Mouse (Mus musculus) thymus, adult 2 months (tissue): Measurements from ENCODE around the gene Mul1.

Experiments used
- CTCF ChIP-seq: fragments of 200-500 bp; IDR thresholded peaks from 2 replicates; pipeline ENCODE4 v1.5.1; 2012; ENCODE audit warnings: mild to moderate bottlenecking, control low read depth, low read length, moderate library complexity, borderline replicate concordance; ENCODE audit not compliant: control insufficient read depth, poor library complexity, insufficient read depth; ENCODE audit errors: extremely low read depth
- POLR2A ChIP-seq: fragments of 200-500 bp; IDR thresholded peaks from 2 replicates; pipeline ENCODE4 v1.6.1; 2012; ENCODE audit warnings: mild to moderate bottlenecking, low read length, control low read depth, moderate library complexity; ENCODE audit not compliant: control insufficient read depth, poor library complexity, insufficient read depth; ENCODE audit errors: extremely low read depth

DNA sequence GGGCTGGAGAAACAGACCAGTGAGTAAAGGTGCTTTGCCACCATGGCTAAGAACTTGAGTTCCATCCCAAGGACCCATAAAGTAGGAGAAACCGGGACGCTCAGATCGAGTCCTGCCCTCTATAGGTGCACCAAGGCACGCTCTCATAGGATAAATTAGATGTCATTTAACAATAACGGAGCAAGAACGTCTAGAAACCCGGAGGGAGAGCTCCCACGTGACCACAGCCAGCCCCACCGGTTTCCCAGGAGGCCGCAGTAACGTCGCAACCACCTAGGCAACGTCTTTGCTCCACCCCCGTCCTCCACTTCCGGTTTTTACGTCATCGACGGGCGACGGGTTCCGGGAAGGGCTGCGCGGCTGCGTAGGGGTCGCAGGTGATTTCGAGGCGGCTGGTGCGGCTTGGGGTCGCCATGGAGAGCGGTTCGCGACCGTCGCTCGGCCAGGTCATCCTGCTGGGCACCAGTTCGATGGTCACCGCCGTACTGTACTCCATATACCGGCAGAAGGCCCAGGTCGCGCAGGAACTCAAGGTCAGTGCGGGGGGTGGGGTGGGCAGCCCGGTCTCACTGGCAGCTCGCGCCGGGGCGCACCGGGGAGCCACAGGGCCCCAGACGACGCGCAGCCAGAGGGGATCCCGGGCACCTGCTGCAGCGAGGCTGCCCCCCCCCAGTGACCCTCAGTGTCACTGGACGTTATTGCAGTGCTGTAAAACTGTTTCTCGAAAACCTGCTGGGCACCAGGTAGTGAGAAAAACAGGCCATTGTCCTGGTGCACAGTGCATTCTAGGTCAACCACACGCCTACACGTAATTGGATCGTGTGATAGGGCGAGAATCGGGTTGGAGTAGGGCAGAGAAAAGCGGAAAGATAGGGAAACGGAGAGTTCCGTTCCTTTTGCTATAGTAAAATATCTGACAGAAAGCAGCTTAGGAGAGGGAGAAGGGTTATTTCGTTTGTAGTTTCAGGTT, at the start of gene Mul1:
- TF ChIP-seq CTCF: peak; percentile 23; the same call in 1 of the 2 replicates
- TF ChIP-seq POLR2A: peak; percentile 77
